Mouse (Mus musculus): ENCODE results near the gene Zer1.

DNA sequence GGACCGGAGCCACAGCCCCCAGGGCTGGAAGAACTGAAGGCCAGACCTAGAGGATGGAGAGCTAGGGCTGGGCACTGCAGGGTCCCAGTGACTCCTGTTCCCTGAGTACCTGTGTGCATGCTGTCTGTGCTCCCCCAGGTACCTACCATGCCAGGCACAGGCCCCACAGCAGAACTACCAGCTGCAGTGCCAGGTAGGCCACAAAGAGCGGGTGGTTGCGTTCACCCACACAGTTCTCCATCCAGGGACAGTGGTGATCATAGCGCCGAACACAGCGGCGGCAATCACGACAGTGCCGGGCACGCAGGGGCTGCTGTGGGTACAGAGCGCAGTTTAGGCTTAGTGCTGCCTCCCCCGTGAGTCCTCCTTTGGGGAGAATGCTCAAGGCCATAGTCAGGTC, 32.9 kb downstream of the Zer1 start:
- TF ChIP-seq GATA1 (IDR thresholded peaks at IDR 0.05; ENCODE audit: low read length), result no peak
- no peak for TF ChIP-seq TAL1 (IDR thresholded peaks at IDR 0.05; ENCODE audit: low read length)

Data from erythroblast, embryonic 14.5 days (primary cell).